Mouse (Mus musculus): Measurements from ENCODE around the gene Utrn.

DNA sequence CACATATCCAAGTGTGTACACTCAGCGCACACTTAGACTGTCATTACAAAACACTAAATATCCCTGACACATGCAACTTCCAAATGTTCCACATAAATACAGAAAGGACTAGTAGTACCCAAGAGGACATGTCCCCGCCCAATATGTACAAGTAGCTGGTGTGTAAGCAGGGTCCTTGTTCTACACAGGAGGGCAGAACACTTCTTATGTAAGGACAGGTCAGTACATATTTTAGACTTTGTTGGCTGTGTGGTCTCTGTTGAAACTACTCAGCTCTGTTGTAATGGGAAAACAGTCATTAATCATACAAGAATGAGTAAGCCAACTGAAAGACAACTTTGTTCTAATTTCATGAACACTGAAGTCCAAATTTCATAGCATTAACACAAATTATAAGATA, 114.3 kb downstream of the Utrn start:
- TF ChIP-seq CTCF (IDR thresholded peaks at IDR 0.05; ENCODE audit: borderline replicate concordance, extremely low read depth, insufficient read depth, insufficient read length) = no peak
- no peak for TF ChIP-seq POLR2A (IDR thresholded peaks at IDR 0.05; ENCODE audit: borderline replicate concordance, extremely low read depth, insufficient read depth, insufficient read length, poor library complexity, severe bottlenecking)
